Mouse (Mus musculus): ENCODE results near the gene Adrm1. TPM values are rescaled to one million over a fixed set of nuclear protein-coding genes. Genes with fewer than 3 reads are reported as not detected.

Gene Adrm1
- polyA plus RNA-seq, 1 experiment from 2014 or later: 200 TPM

- Histone ChIP-seq H3K27me3 (no peaks in the 10 kb centered on the region), H3K4me1 (peaks cover 17% of the 10 kb centered on the region), H3K4me3 (no peak overlapping the region), H3K9me3 (replicated peaks) (no peaks in the 10 kb centered on the region), H3K9ac (no peak overlapping the region), H3K4me2 (replicated peaks) (no peak overlapping the region), H3K27ac (no peak overlapping the region), H3K36me3 (no peaks in the 10 kb centered on the region)
- WGBS: 78% methylated on average over 1 of the region's 1 CpGs
- no peak for ATAC-seq (ENCODE audit: low FRiP score)
These were observed 37.7 kb downstream of the Adrm1 start for GRCm38 (mm10) chr2:180208976-180209375.

- ATAC-seq (ENCODE audit: low FRiP score): no peak
- Histone ChIP-seq H3K9me3 (replicated peaks) (no peaks in the 10 kb centered on the region), H3K4me3 (no peak overlapping the region), H3K27me3 (no peaks in the 10 kb centered on the region), H3K27ac (no peak overlapping the region), H3K4me2 (replicated peaks) (no peak overlapping the region), H3K4me1 (peaks cover 10% of the 10 kb centered on the region), H3K9ac (no peak overlapping the region), H3K36me3 (no peaks in the 10 kb centered on the region)
- 88% methylated on average over 3 of the region's 3 CpGs for WGBS
These were observed 41.0 kb downstream of the Adrm1 start for GRCm38 (mm10) chr2:180212255-180212654.

- 74% methylated on average over 4 of the region's 4 CpGs for WGBS
- Histone ChIP-seq H3K27me3 (no peaks in the 10 kb centered on the region), H3K4me2 (replicated peaks) (no peak overlapping the region), H3K4me1 (peaks cover 17% of the 10 kb centered on the region), H3K4me3 (no peak overlapping the region), H3K9me3 (replicated peaks) (no peaks in the 10 kb centered on the region), H3K9ac (no peak overlapping the region), H3K36me3 (no peaks in the 10 kb centered on the region), H3K27ac (no peak overlapping the region)
- no peak for ATAC-seq (ENCODE audit: low FRiP score)
These were observed 43.2 kb downstream of the Adrm1 start for GRCm38 (mm10) chr2:180214352-180214978.

GRCm38 (mm10) chr2:180215011-180215461, 43.8 kb downstream of the Adrm1 start:
- no peak overlapping the region for H3K4me3 ChIP-seq
- WGBS: 64% methylated on average over 8 of the region's 8 CpGs
- no peak overlapping the region for H3K4me2 ChIP-seq (replicated peaks)
- no peaks in the 10 kb centered on the region for H3K36me3 ChIP-seq
- H3K9ac ChIP-seq: no peak overlapping the region
- no peak overlapping the region for H3K27ac ChIP-seq
- ATAC-seq (ENCODE audit: low FRiP score): no peak
- peaks cover 17% of the 10 kb centered on the region for H3K4me1 ChIP-seq
- no peaks in the 10 kb centered on the region for H3K9me3 ChIP-seq (replicated peaks)
- H3K27me3 ChIP-seq: no peaks in the 10 kb centered on the region

GRCm38 (mm10) chr2:180215951-180216350, 44.7 kb downstream of the Adrm1 start:
- no peak for ATAC-seq (ENCODE audit: low FRiP score)
- Histone ChIP-seq H3K9me3 (replicated peaks) (no peaks in the 10 kb centered on the region), H3K4me1 (peaks cover 17% of the 10 kb centered on the region), H3K4me2 (replicated peaks) (no peak overlapping the region), H3K27me3 (no peaks in the 10 kb centered on the region), H3K9ac (no peak overlapping the region), H3K4me3 (no peak overlapping the region), H3K27ac (no peak overlapping the region), H3K36me3 (no peaks in the 10 kb centered on the region)
- WGBS: 83% methylated on average over 6 of the region's 6 CpGs

GRCm38 (mm10) chr2:180216921-180217320, 45.6 kb downstream of the Adrm1 start:
- H3K36me3 ChIP-seq: no peaks in the 10 kb centered on the region
- no peak for ATAC-seq (ENCODE audit: low FRiP score)

GRCm38 (mm10) chr2:180217587-180217986, 46.3 kb downstream of the Adrm1 start:
- 90% methylated on average over 8 of the region's 8 CpGs for WGBS
- Histone ChIP-seq H3K4me1 (peaks cover 26% of the 10 kb centered on the region), H3K9ac (no peak overlapping the region), H3K9me3 (replicated peaks) (no peaks in the 10 kb centered on the region), H3K4me2 (replicated peaks) (no peak overlapping the region), H3K27me3 (peaks cover 5% of the 10 kb centered on the region; the same call in 1 of the 2 replicates), H3K27ac (no peak overlapping the region), H3K4me3 (no peak overlapping the region), H3K36me3 (no peaks in the 10 kb centered on the region)
- no peak for ATAC-seq (ENCODE audit: low FRiP score)

More at GRCm38 (mm10) chr2:180216921-180217320, 45.6 kb downstream of the Adrm1 start:
- no peak overlapping the region for H3K9ac ChIP-seq
- peaks cover 19% of the 10 kb centered on the region for H3K4me1 ChIP-seq
- H3K4me2 ChIP-seq (replicated peaks): no peak overlapping the region
- H3K27ac ChIP-seq: no peak overlapping the region
- no peak overlapping the region for H3K4me3 ChIP-seq
- 55% methylated on average over 5 of the region's 5 CpGs for WGBS
- no peaks in the 10 kb centered on the region for H3K9me3 ChIP-seq (replicated peaks)
- H3K27me3 ChIP-seq: no peaks in the 10 kb centered on the region

GRCm38 (mm10) chr2:180218241-180218640, 47.0 kb downstream of the Adrm1 start:
- Histone ChIP-seq H3K27ac (no peak overlapping the region), H3K9me3 (replicated peaks) (no peaks in the 10 kb centered on the region), H3K4me2 (replicated peaks) (no peak overlapping the region), H3K4me1 (peaks cover 30% of the 10 kb centered on the region), H3K36me3 (no peaks in the 10 kb centered on the region), H3K9ac (peak overlapping the region; percentile 5; the same call in 1 of the 2 replicates), H3K27me3 (peaks cover 12% of the 10 kb centered on the region), H3K4me3 (no peak overlapping the region)
- 78% methylated on average over 3 of the region's 3 CpGs for WGBS
- no peak for ATAC-seq (ENCODE audit: low FRiP score)

- Histone ChIP-seq H3K4me2 (replicated peaks) (no peak overlapping the region), H3K4me3 (no peak overlapping the region), H3K27me3 (peaks cover 16% of the 10 kb centered on the region), H3K9ac (peak overlapping the region; percentile 5; the same call in 1 of the 2 replicates), H3K9me3 (replicated peaks) (no peaks in the 10 kb centered on the region), H3K4me1 (peaks cover 30% of the 10 kb centered on the region), H3K36me3 (no peaks in the 10 kb centered on the region), H3K27ac (no peak overlapping the region)
- ATAC-seq (ENCODE audit: low FRiP score): no peak
- 26% methylated on average over 5 of the region's 5 CpGs for WGBS
These were observed 47.4 kb downstream of the Adrm1 start for GRCm38 (mm10) chr2:180218677-180219076.

- ATAC-seq (ENCODE audit: low FRiP score): no peak
- WGBS: 77% methylated on average over 15 of the region's 15 CpGs
- H3K27me3 ChIP-seq: peaks cover 23% of the 10 kb centered on the region
- H3K27ac ChIP-seq: no peak overlapping the region
- no peak overlapping the region for H3K9ac ChIP-seq
- H3K9me3 ChIP-seq (replicated peaks): no peaks in the 10 kb centered on the region
- H3K36me3 ChIP-seq: no peaks in the 10 kb centered on the region
- no peak overlapping the region for H3K4me3 ChIP-seq
- peaks cover 30% of the 10 kb centered on the region for H3K4me1 ChIP-seq
- H3K4me2 ChIP-seq (replicated peaks): no peak overlapping the region
These were observed 48.1 kb downstream of the Adrm1 start for GRCm38 (mm10) chr2:180219145-180219943.

GRCm38 (mm10) chr2:180220165-180220564, 48.9 kb downstream of the Adrm1 start:
- no peak overlapping the region for H3K9ac ChIP-seq
- H3K9me3 ChIP-seq (replicated peaks): no peaks in the 10 kb centered on the region
- no peak overlapping the region for H3K4me3 ChIP-seq
- ATAC-seq (ENCODE audit: low FRiP score): no peak
- H3K27me3 ChIP-seq: peaks cover 31% of the 10 kb centered on the region
- H3K27ac ChIP-seq: no peak overlapping the region
- no peak overlapping the region for H3K4me2 ChIP-seq (replicated peaks)
- peaks cover 29% of the 10 kb centered on the region for H3K4me1 ChIP-seq
- 77% methylated on average over 9 of the region's 9 CpGs for WGBS
- H3K36me3 ChIP-seq: no peaks in the 10 kb centered on the region

GRCm38 (mm10) chr2:180221051-180221450, 49.8 kb downstream of the Adrm1 start:
- ATAC-seq (ENCODE audit: low FRiP score): no peak
- Histone ChIP-seq H3K4me3 (no peak overlapping the region), H3K4me1 (peaks cover 37% of the 10 kb centered on the region), H3K36me3 (no peaks in the 10 kb centered on the region), H3K4me2 (replicated peaks) (no peak overlapping the region), H3K9ac (no peak overlapping the region), H3K27me3 (peaks cover 40% of the 10 kb centered on the region), H3K27ac (no peak overlapping the region), H3K9me3 (replicated peaks) (no peaks in the 10 kb centered on the region)
- WGBS: 94% methylated on average over 9 of the region's 9 CpGs
